8 mouse cellular contexts compared by ENCODE assay signal in genomic region chr13:46726288-46727037, GRCm38 (mm10). TPM values are rescaled to one million over a fixed set of nuclear protein-coding genes. Genes with fewer than 3 reads are reported as not detected.
A peak's percentile ranks its signal among the peaks of the same experiment; 100 is the strongest.
DNase-seq lines count a peak whose midpoint lies in the region; ATAC-seq lines count a peak whose summit lies in the region.

No protein-coding gene starts in this region.

- DNase-seq in layer of hippocampus, postnatal 10 days (ENCODE audit: low spot score in 2 of 2), result peak; percentile 35 to 59
- no peak for DNase-seq in layer of hippocampus, adult 9-11 months
- DNase-seq in Muller cell, postnatal 12 days (ENCODE audit: inconsistent ontology term), result peak; percentile 51
- peak; percentile 60 for DNase-seq in embryo, embryonic 10.5 days (ENCODE audit: low spot score)
- no peak for DNase-seq in hindbrain, embryonic 14.5 days (ENCODE audit: low spot score)
- DNase-seq in lung, postnatal 36 days, result peak; percentile 15
- no peak for DNase-seq in adrenal gland, adult 8-10 months

- peak overlapping the region; percentile 91 for H3K4me2 ChIP-seq in hindbrain, embryonic 14.5 days (replicated peaks)
- H3K4me2 ChIP-seq in stomach, embryonic 16.5 days (ENCODE audit: low read depth, low read length), result peak overlapping the region; percentile 56

- under 1% methylated on average over 30 of the region's 30 CpGs for WGBS in hindbrain, embryonic 14.5 days
- under 1% methylated on average over 30 of the region's 30 CpGs for WGBS in stomach, embryonic 16.5 days

- H3K9me3 ChIP-seq in hindbrain, embryonic 14.5 days (ENCODE audit: control insufficient read depth, low read length), result no peaks in the 10 kb centered on the region
- H3K9me3 ChIP-seq in stomach, embryonic 16.5 days (replicated peaks; ENCODE audit: control insufficient read depth, low read length), result no peaks in the 10 kb centered on the region

- ATAC-seq in hindbrain, embryonic 14.5 days (ENCODE audit: low FRiP score), result no peak
- ATAC-seq in stomach, embryonic 16.5 days (ENCODE audit: insufficient read depth, low FRiP score), result no peak

- peak overlapping the region; percentile 89 for H3K27ac ChIP-seq in hindbrain, embryonic 14.5 days
- peak overlapping the region; percentile 97 for H3K27ac ChIP-seq in stomach, embryonic 16.5 days (ENCODE audit: low read length)

- H3K36me3 ChIP-seq in hindbrain, embryonic 14.5 days (replicated peaks; ENCODE audit: control insufficient read depth, insufficient read depth), result no peaks in the 10 kb centered on the region
- H3K36me3 ChIP-seq in stomach, embryonic 16.5 days (ENCODE audit: control insufficient read depth, insufficient read depth, low read length), result no peaks in the 10 kb centered on the region

- H3K9ac ChIP-seq in hindbrain, embryonic 14.5 days, result peak overlapping the region; percentile 82
- H3K9ac ChIP-seq in stomach, embryonic 16.5 days (ENCODE audit: low read length), result peak overlapping the region; percentile 96

- H3K27me3 ChIP-seq in hindbrain, embryonic 14.5 days (ENCODE audit: control insufficient read depth, insufficient read depth, low read length), result no peaks in the 10 kb centered on the region
- no peaks in the 10 kb centered on the region for H3K27me3 ChIP-seq in stomach, embryonic 16.5 days (ENCODE audit: control insufficient read depth, insufficient read depth, low read length)

- H3K4me1 ChIP-seq in hindbrain, embryonic 14.5 days (replicated peaks; ENCODE audit: control insufficient read depth, insufficient read depth, low read length), result peaks cover 23% of the 10 kb centered on the region
- H3K4me1 ChIP-seq in stomach, embryonic 16.5 days (ENCODE audit: control insufficient read depth, insufficient read depth, low read length), result peaks cover 14% of the 10 kb centered on the region

- peak overlapping the region; percentile 98 for H3K4me3 ChIP-seq in hindbrain, embryonic 14.5 days (replicated peaks; ENCODE audit: low read length)
- peak overlapping the region; percentile 97 for H3K4me3 ChIP-seq in stomach, embryonic 16.5 days (replicated peaks; ENCODE audit: low read length)

RNA-seq across cellular contexts. Expression of gene Nup153, which starts 1.3 kb away (rescaled TPM):
- total RNA-seq in layer of hippocampus, postnatal 10 days (2021), result 10 to 100 TPM; 53.2 to 56.4 TPM
- 25.9 and 33.2 TPM in 2 replicates for polyA plus RNA-seq in hindbrain, embryonic 14.5 days (2014; fragmentation: Nextera tagmentation; extraction: Ambion mirVana)
- 16.9 and 18.5 TPM in 2 replicates for polyA plus RNA-seq in stomach, embryonic 16.5 days (2015; fragmentation: Nextera tagmentation; extraction: Ambion mirVana)
- total RNA-seq in adrenal gland, adult 8-10 months (2022), result 10 to 100 TPM; 45.2 to 67.6 (median 53.9) TPM

RNA-seq across cellular contexts. Expression of gene Fam8a1, which starts 57.1 kb away (rescaled TPM):
- total RNA-seq in layer of hippocampus, postnatal 10 days (2021), result 10 to 100 TPM; 64.4 to 69.3 TPM
- polyA plus RNA-seq in hindbrain, embryonic 14.5 days (2014; fragmentation: Nextera tagmentation; extraction: Ambion mirVana), result 15.4 and 17.4 TPM in 2 replicates
- 6.2 and 7.4 TPM in 2 replicates for polyA plus RNA-seq in stomach, embryonic 16.5 days (2015; fragmentation: Nextera tagmentation; extraction: Ambion mirVana)
- 10 to 100 TPM; 47.2 to 57.8 (median 53.3) TPM for total RNA-seq in adrenal gland, adult 8-10 months (2022)

Comparison
In these comparisons a context has a peak if more than half of its experiments do, and no peak if none do; other contexts are left out.
1. DNase-seq: peak in layer of hippocampus, postnatal 10 days (2 of 2), Muller cell, postnatal 12 days (single experiment), embryo, embryonic 10.5 days (single experiment) and lung, postnatal 36 days (single experiment); none in layer of hippocampus, adult 9-11 months (single experiment), hindbrain, embryonic 14.5 days (single experiment) and adrenal gland, adult 8-10 months (single experiment).